Mouse (Mus musculus): ENCODE measurements around the gene Cnih2. TPM values are rescaled to one million over a fixed set of nuclear protein-coding genes. Genes with fewer than 3 reads are reported as not detected.

Gene Cnih2
- polyA plus RNA-seq, 1 experiment from 2014 or later = 33.8 TPM

DNA sequence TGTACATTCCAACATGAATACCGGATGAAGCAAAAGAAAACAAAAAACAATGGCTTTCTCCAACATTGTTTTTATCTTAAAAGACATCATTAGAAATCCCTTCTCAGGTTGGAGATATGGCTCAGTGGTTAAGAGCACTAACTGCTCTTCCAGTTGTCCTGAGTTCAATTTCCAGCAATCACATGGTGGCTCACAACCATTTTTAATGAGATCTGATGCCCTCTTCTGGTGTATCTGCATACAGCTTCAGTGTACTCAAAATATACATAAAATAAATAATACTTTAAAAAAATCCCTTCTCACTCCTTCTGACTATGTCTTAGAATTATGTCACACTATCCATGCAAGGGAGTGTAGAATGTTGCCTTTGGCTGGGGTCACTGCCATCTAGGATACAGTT, 19.0 kb downstream of the Cnih2 start:
- Histone ChIP-seq H3K9ac (ENCODE audit: low read length) (no peak overlapping the region), H3K27ac (replicated peaks; ENCODE audit: low read depth, low read length) (no peak overlapping the region), H3K4me2 (ENCODE audit: low read depth, severe bottlenecking) (no peak overlapping the region), H3K4me1 (ENCODE audit: control insufficient read depth, insufficient read depth, low read length) (no peaks in the 10 kb centered on the region), H3K27me3 (ENCODE audit: control insufficient read depth, insufficient read depth, low read length) (peaks cover 42% of the 10 kb centered on the region), H3K36me3 (ENCODE audit: control insufficient read depth, insufficient read depth, low read length) (no peaks in the 10 kb centered on the region), H3K9me3 (ENCODE audit: control insufficient read depth, low read length) (no peaks in the 10 kb centered on the region), H3K4me3 (ENCODE audit: low read depth, low read length) (no peak overlapping the region)
- WGBS = 95% methylated on average over 1 of the region's 1 CpGs
- DNase-seq (ENCODE audit: low spot score) = no peak
- no peak for ATAC-seq (ENCODE audit: insufficient number of reproducible peaks, low FRiP score, low TSS enrichment, low read depth)

DNA sequence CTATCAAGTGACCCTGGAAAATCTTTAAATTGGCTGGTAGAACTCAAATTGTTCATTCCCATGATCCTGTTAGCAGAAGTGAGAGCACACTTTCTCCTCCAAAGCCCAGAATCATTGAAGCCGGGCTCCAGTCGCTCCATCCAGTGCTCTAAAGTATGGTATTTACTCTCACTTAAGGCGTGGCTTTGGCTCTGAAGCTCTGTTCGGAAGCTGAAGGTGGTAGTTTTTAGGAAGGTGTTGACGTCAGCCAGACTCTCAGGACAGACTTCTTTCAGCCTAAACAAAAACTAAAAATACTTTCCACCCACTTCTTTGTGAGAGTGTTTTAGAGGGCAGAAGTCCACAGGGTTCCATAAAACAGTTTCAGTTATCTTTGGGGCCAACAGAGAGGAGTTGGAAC, 24.8 kb downstream of the Cnih2 start:
- peaks cover 30% of the 10 kb centered on the region for H3K4me1 ChIP-seq (ENCODE audit: control insufficient read depth, insufficient read depth, low read length)
- H3K27ac ChIP-seq (replicated peaks; ENCODE audit: low read depth, low read length) = no peak overlapping the region

DNA sequence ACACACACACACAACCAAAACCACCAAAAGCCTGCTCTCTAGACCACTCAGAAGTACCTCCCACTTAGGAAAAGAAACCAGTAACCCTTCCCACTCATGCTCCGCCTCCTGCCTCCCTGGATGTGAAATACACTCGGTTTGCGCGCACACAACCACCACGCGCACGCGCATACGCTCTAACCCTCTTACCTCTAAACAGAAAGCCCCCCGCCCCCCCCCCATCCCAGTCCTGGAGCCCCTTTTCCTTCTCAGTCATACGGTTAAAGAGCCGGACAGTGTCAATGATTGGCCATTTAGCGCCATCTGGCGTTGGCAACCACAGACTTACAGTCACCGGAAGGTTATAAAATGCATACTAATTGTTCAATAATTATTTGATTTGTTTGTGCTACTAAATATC, 25.3 kb downstream of the Cnih2 start:
- DNase-seq (ENCODE audit: low spot score) (peak; percentile 90), ATAC-seq (ENCODE audit: insufficient number of reproducible peaks, low FRiP score, low TSS enrichment, low read depth) (no peak; the same call in 1 of the 2 replicates)
- Histone ChIP-seq H3K4me3 (ENCODE audit: low read depth, low read length) (peak overlapping the region; percentile 37), H3K27ac (replicated peaks; ENCODE audit: low read depth, low read length) (peak overlapping the region; percentile 98), H3K36me3 (ENCODE audit: control insufficient read depth, insufficient read depth, low read length) (no peaks in the 10 kb centered on the region; the same call in 1 of the 2 replicates), H3K4me1 (ENCODE audit: control insufficient read depth, insufficient read depth, low read length) (peaks cover 34% of the 10 kb centered on the region), H3K27me3 (ENCODE audit: control insufficient read depth, insufficient read depth, low read length) (0 out of 2 replicates have a peak, but pooled peaks cover 2% of the 10 kb centered on the region), H3K9me3 (ENCODE audit: control insufficient read depth, low read length) (no peaks in the 10 kb centered on the region), H3K9ac (ENCODE audit: low read length) (no peak overlapping the region; the same call in 1 of the 2 replicates), H3K4me2 (ENCODE audit: low read depth, severe bottlenecking) (peak overlapping the region; percentile 99)
- under 1% methylated on average over 15 of the region's 15 CpGs for WGBS

More for the DNA sequence above, 24.8 kb downstream of the Cnih2 start:
- no peak for ATAC-seq (ENCODE audit: insufficient number of reproducible peaks, low FRiP score, low TSS enrichment, low read depth)
- H3K36me3 ChIP-seq (ENCODE audit: control insufficient read depth, insufficient read depth, low read length) = no peaks in the 10 kb centered on the region; the same call in 1 of the 2 replicates
- no peak overlapping the region for H3K9ac ChIP-seq (ENCODE audit: low read length)
- no peak overlapping the region for H3K4me3 ChIP-seq (ENCODE audit: low read depth, low read length)
- 38% methylated on average over 5 of the region's 5 CpGs for WGBS
- H3K27me3 ChIP-seq (ENCODE audit: control insufficient read depth, insufficient read depth, low read length) = 0 out of 2 replicates have a peak, but pooled peaks cover 2% of the 10 kb centered on the region
- no peak overlapping the region for H3K4me2 ChIP-seq (ENCODE audit: low read depth, severe bottlenecking)
- H3K9me3 ChIP-seq (ENCODE audit: control insufficient read depth, low read length) = no peaks in the 10 kb centered on the region
- no peak for DNase-seq (ENCODE audit: low spot score)

DNA sequence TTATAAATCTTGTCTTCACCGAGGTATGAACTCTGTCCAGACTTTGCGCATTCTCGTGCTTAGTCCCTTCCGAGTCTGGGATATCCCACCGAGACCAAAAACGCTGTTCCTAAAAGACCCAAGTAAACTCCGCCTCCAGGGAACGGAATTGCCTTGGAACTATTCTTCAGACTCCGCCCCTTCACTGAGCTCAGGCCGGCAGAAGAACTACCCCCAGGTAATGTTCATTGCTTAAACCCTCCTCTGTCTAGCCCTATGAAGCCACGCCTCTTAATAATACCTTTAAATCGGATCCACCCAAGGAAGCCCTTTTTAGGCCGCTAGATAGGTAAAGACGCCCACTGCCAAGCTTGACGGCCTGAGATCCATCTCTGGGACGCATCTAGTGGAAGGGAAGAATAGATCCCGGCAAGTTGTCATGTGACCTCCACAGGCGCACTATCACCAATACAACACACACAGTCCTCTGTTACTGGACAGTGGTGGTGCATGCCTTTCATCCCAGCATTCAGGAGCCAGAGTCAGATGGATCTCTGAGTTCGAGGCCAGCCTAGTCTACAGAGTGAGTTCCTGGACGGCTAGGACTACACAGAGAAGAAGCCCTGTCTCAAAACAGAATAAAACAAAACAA, 25.8 kb downstream of the Cnih2 start:
- WGBS = 2% methylated on average over 20 of the region's 20 CpGs
- peaks cover 36% of the 10 kb centered on the region for H3K4me1 ChIP-seq (ENCODE audit: control insufficient read depth, insufficient read depth, low read length)
- H3K4me2 ChIP-seq (ENCODE audit: low read depth, severe bottlenecking) = peak overlapping the region; percentile 99
- H3K27me3 ChIP-seq (ENCODE audit: control insufficient read depth, insufficient read depth, low read length) = 0 out of 2 replicates have a peak, but pooled peaks cover 2% of the 10 kb centered on the region
- H3K9ac ChIP-seq (ENCODE audit: low read length) = peak overlapping the region; percentile 9; the same call in 1 of the 2 replicates
- no peaks in the 10 kb centered on the region; the same call in 1 of the 2 replicates for H3K36me3 ChIP-seq (ENCODE audit: control insufficient read depth, insufficient read depth, low read length)
- H3K9me3 ChIP-seq (ENCODE audit: control insufficient read depth, low read length) = no peaks in the 10 kb centered on the region
- peak overlapping the region; percentile 37 for H3K4me3 ChIP-seq (ENCODE audit: low read depth, low read length)
- peak overlapping the region; percentile 98 for H3K27ac ChIP-seq (replicated peaks; ENCODE audit: low read depth, low read length)
- peak; percentile 71 for DNase-seq (ENCODE audit: low spot score)
- peak; percentile 18 for ATAC-seq (ENCODE audit: insufficient number of reproducible peaks, low FRiP score, low TSS enrichment, low read depth)

DNA sequence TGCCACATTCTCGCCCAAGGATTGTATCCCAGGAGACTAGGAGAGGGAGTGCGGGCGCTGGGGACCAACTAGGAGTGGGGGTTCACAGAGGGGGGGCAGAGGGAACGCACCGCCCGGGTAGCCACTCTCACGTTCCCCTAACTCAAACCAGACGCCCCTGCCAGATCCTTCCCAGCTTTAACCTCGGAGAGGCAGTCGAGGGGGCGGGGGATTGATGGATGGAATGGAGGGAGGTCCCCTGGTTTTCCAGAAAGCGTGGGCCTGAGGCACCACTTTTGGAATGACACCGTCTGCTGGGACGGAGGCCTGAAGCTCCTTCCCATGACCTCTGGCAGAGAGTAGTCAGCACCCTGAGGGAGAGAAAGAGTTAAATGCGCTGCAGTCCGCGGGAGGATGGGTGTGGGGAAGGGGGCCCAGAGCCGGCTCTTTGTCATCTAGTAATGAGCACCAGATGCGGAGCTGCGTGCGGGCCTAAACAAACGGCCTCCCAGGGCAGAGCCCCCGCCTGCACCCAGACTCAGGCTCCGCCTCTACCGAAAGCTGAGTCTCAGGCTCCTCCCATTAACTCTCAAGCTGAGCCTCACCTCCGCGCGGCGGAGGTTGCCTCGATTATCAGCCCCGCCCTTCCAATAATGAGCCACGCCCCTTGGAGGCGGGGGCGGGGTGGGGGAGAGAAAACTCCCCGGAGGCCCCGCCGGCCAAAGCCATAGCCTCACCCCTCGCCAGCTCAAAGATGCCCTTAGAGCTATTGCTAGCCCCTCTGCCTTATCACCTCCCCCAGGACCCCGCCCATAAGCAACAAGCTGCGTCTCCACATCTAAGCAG, 26.6 kb downstream of the Cnih2 start:
- peak overlapping the region; percentile 58 for H3K9ac ChIP-seq (ENCODE audit: low read length)
- DNase-seq (ENCODE audit: low spot score) (peak; percentile 96), ATAC-seq (ENCODE audit: insufficient number of reproducible peaks, low FRiP score, low TSS enrichment, low read depth) (peak; percentile 92)
- H3K4me3 ChIP-seq (ENCODE audit: low read depth, low read length) = peak overlapping the region; percentile 37
- peak overlapping the region; percentile 99 for H3K4me2 ChIP-seq (ENCODE audit: low read depth, severe bottlenecking)
- 0 out of 2 replicates have a peak, but pooled peaks cover 2% of the 10 kb centered on the region for H3K27me3 ChIP-seq (ENCODE audit: control insufficient read depth, insufficient read depth, low read length)
- H3K27ac ChIP-seq (replicated peaks; ENCODE audit: low read depth, low read length) = peak overlapping the region; percentile 98
- peaks cover 44% of the 10 kb centered on the region for H3K4me1 ChIP-seq (ENCODE audit: control insufficient read depth, insufficient read depth, low read length)
- no peaks in the 10 kb centered on the region for H3K9me3 ChIP-seq (ENCODE audit: control insufficient read depth, low read length)
- no peaks in the 10 kb centered on the region; the same call in 1 of the 2 replicates for H3K36me3 ChIP-seq (ENCODE audit: control insufficient read depth, insufficient read depth, low read length)
- WGBS = under 1% methylated on average over 40 of the region's 40 CpGs

DNA sequence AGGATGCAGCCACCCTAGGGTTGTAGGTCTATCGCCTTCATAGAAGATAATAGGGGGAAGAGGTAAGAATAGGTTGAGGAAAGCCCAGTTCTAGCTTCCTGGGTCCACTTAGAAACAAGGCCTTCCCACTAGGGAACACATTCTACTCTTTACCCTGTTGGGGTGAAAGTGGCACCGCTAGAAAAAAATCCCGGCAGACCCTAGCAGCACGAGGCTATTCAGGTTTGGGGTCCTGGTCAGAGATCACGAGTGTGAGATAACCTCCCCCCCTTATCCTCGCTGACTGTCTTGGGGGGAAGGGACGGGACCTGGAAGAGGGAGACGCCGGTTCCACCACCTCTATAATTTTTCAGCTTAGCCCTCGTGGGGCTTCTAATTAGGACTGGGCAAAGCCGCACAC, 27.2 kb downstream of the Cnih2 start:
- 0 out of 2 replicates have a peak, but pooled peaks cover 2% of the 10 kb centered on the region for H3K27me3 ChIP-seq (ENCODE audit: control insufficient read depth, insufficient read depth, low read length)
- H3K4me1 ChIP-seq (ENCODE audit: control insufficient read depth, insufficient read depth, low read length) = peaks cover 44% of the 10 kb centered on the region
- no peak for ATAC-seq (ENCODE audit: insufficient number of reproducible peaks, low FRiP score, low TSS enrichment, low read depth)
- H3K36me3 ChIP-seq (ENCODE audit: control insufficient read depth, insufficient read depth, low read length) = no peaks in the 10 kb centered on the region; the same call in 1 of the 2 replicates
- peak overlapping the region; percentile 37 for H3K4me3 ChIP-seq (ENCODE audit: low read depth, low read length)
- H3K9ac ChIP-seq (ENCODE audit: low read length) = peak overlapping the region; percentile 58
- H3K9me3 ChIP-seq (ENCODE audit: control insufficient read depth, low read length) = no peaks in the 10 kb centered on the region
- peak overlapping the region; percentile 99 for H3K4me2 ChIP-seq (ENCODE audit: low read depth, severe bottlenecking)
- H3K27ac ChIP-seq (replicated peaks; ENCODE audit: low read depth, low read length) = peak overlapping the region; percentile 98
- WGBS = 3% methylated on average over 11 of the region's 11 CpGs
- no peak for DNase-seq (ENCODE audit: low spot score)

DNA sequence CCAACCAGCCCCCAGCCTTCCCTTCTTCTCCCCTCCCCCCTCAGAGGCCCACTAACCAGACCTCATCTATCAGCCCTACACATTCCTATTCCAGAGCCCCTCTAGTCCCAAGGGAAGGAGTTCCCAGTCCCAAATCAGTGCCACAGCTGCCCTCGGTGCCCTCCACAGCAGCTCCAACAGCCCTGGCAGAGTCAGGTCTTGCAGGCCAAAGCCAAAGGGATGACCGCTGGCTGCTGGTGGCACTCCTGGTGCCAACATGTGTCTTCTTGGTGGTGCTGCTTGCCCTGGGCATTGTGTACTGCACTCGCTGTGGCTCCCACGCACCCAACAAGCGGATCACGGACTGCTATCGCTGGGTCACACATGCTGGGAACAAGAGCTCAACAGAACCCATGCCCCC, 28.3 kb downstream of the Cnih2 start:
- WGBS = 81% methylated on average over 7 of the region's 7 CpGs

DNA sequence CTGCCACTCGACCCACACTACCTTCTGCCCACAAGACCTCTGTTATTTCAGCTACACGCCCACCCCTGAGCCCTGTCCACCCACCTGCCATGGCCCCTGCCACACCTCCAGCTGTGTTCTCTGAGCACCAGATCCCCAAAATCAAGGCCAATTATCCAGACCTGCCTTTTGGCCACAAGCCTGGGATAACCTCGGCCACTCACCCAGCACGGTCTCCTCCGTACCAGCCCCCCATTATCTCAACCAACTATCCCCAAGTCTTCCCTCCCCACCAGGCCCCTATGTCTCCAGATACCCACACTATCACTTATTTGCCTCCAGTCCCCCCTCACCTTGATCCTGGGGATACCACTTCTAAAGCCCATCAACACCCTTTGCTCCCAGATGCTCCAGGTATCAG, 28.8 kb downstream of the Cnih2 start:
- Histone ChIP-seq H3K4me1 (ENCODE audit: control insufficient read depth, insufficient read depth, low read length) (peaks cover 47% of the 10 kb centered on the region), H3K9ac (ENCODE audit: low read length) (no peak overlapping the region; the same call in 1 of the 2 replicates), H3K27ac (replicated peaks; ENCODE audit: low read depth, low read length) (0 out of 2 replicates have a peak overlapping the region, but pooled peaks have one; percentile 98)

More for the DNA sequence above, 28.3 kb downstream of the Cnih2 start:
- H3K36me3 ChIP-seq (ENCODE audit: control insufficient read depth, insufficient read depth, low read length) = no peaks in the 10 kb centered on the region; the same call in 1 of the 2 replicates
- H3K4me2 ChIP-seq (ENCODE audit: low read depth, severe bottlenecking) = peak overlapping the region; percentile 99
- H3K27ac ChIP-seq (replicated peaks; ENCODE audit: low read depth, low read length) = peak overlapping the region; percentile 98
- ATAC-seq (ENCODE audit: insufficient number of reproducible peaks, low FRiP score, low TSS enrichment, low read depth) = no peak
- DNase-seq (ENCODE audit: low spot score) = no peak
- H3K9ac ChIP-seq (ENCODE audit: low read length) = no peak overlapping the region
- 0 out of 2 replicates have a peak, but pooled peaks cover 2% of the 10 kb centered on the region for H3K27me3 ChIP-seq (ENCODE audit: control insufficient read depth, insufficient read depth, low read length)
- H3K4me1 ChIP-seq (ENCODE audit: control insufficient read depth, insufficient read depth, low read length) = peaks cover 44% of the 10 kb centered on the region
- no peaks in the 10 kb centered on the region for H3K9me3 ChIP-seq (ENCODE audit: control insufficient read depth, low read length)
- H3K4me3 ChIP-seq (ENCODE audit: low read depth, low read length) = peak overlapping the region; percentile 0; the same call in 1 of the 2 replicates

More for the DNA sequence above, 28.8 kb downstream of the Cnih2 start:
- DNase-seq (ENCODE audit: low spot score) = no peak
- WGBS = 73% methylated on average over 5 of the region's 5 CpGs
- H3K27me3 ChIP-seq (ENCODE audit: control insufficient read depth, insufficient read depth, low read length) = 0 out of 2 replicates have a peak, but pooled peaks cover 2% of the 10 kb centered on the region
- peak overlapping the region; percentile 99 for H3K4me2 ChIP-seq (ENCODE audit: low read depth, severe bottlenecking)
- H3K36me3 ChIP-seq (ENCODE audit: control insufficient read depth, insufficient read depth, low read length) = no peaks in the 10 kb centered on the region; the same call in 1 of the 2 replicates
- 0 out of 2 replicates have a peak overlapping the region, but pooled peaks have one; percentile 0 for H3K4me3 ChIP-seq (ENCODE audit: low read depth, low read length)
- ATAC-seq (ENCODE audit: insufficient number of reproducible peaks, low FRiP score, low TSS enrichment, low read depth) = no peak
- H3K9me3 ChIP-seq (ENCODE audit: control insufficient read depth, low read length) = no peaks in the 10 kb centered on the region

Data from limb, embryonic 11.5 days (tissue).